Mouse (Mus musculus) MEL-GATA-1-ER (cell line): ENCODE results near the gene Phyhd1.

Source experiments
- DNase-seq: peaks from one replicate; pipeline ENCODE4 v3.0.0-alpha.2; 2012; ENCODE audit warnings: low read depth; ENCODE audit errors: extremely low read depth

Phyhd1 gene

DNA sequence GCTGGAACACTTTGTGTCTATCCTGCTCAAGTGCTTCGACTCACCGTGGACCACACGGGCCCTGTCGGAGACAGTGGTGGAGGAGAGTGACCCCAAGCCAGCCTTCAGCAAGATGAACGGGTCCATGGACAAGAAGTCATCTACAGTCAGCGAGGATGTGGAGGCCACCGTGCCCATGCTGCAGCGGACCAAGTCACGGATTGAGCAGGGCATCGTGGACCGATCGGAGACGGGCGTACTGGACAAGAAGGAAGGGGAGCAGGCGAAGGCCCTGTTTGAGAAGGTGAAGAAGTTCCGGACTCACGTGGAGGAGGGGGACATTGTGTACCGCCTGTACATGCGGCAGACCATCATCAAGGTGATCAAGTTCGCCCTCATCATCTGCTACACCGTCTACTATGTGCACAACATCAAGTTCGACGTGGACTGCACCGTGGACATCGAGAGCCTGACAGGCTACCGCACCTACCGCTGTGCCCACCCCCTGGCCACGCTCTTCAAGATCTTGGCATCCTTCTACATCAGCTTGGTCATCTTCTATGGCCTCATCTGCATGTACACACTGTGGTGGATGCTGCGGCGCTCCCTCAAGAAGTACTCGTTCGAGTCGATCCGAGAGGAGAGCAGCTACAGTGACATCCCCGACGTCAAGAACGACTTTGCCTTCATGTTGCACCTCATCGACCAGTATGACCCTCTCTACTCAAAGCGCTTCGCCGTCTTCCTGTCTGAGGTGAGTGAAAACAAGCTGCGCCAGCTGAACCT lies 10.2 kb upstream of the Phyhd1 start:
- DNase-seq, result no peak

DNA sequence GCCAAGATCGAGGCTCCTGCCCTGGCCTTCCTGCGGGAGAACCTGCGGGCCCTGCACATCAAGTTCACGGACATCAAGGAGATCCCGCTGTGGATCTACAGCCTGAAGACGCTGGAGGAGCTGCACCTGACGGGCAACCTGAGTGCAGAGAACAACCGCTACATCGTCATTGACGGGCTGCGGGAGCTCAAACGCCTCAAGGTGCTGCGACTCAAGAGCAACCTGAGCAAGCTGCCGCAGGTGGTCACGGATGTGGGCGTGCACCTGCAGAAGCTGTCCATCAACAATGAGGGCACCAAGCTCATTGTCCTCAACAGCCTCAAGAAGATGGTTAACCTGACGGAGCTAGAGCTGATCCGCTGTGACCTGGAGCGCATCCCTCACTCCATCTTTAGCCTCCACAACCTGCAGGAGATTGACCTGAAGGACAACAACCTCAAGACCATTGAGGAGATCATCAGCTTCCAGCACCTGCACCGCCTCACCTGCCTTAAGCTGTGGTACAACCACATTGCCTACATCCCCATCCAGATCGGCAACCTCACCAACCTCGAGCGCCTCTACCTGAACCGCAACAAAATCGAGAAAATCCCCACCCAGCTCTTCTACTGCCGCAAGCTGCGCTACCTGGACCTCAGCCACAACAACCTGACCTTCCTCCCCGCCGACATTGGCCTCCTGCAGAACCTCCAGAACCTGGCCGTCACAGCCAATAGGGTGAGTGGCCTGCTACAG lies 9.2 kb upstream of the Phyhd1 start:
- DNase-seq, result no peak

DNA sequence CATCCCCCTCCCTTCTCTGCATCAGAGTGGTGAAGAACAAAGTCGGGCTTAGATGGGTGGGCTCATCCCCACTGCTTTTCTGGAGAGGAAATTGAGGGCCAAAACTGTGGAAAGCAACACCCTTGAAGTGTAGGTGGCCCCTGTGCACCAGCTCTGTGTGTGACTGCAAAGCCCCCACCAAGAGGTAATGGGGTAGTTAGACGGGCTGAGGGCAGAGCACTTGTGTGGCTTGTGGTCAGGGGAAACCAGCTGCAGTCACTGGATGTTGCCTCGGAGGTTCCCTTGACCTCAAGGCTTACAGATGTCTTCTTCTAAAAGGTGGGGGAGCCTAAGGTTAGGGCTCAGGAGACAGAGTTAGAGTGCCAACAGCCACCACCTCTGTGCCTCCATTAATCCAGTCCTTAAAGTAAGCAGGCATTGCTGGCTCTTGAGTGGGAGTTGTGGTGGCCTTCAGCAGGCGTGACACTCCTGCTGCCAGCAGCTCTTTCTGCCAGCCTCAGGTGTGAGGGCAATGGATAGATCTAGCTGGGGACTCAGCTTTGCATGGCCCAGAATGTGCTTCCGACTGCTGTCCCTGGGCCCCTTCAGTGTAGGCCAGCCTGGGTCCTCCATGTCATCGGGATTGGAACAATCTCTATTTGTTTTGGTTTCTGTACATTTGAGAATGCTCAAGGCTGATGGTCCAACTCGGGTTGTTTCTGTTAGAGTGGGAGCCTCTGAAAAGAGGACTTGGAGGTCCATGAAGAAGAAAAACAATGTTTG lies 8.1 kb upstream of the Phyhd1 start:
- no peak for DNase-seq

DNA sequence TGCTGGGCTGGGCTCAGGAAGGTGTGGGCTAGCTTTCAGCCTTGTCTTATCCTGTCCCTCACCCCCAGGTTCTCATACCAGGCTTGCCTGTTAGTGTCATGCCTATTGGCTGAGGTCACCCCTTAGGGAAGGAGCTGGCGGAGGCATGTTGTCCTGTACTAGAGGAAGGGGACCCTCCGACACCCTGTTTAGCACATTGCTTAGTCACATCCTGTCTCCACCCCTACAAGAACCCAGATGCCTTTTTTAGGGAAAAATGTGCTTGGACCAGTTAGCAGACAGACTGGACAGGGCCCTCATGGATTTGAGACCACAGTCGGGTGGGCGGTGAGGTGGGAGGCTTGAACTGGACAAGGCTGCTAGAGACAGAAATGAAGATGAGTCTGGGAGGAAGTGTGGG lies 7.4 kb upstream of the Phyhd1 start:
- no peak for DNase-seq

DNA sequence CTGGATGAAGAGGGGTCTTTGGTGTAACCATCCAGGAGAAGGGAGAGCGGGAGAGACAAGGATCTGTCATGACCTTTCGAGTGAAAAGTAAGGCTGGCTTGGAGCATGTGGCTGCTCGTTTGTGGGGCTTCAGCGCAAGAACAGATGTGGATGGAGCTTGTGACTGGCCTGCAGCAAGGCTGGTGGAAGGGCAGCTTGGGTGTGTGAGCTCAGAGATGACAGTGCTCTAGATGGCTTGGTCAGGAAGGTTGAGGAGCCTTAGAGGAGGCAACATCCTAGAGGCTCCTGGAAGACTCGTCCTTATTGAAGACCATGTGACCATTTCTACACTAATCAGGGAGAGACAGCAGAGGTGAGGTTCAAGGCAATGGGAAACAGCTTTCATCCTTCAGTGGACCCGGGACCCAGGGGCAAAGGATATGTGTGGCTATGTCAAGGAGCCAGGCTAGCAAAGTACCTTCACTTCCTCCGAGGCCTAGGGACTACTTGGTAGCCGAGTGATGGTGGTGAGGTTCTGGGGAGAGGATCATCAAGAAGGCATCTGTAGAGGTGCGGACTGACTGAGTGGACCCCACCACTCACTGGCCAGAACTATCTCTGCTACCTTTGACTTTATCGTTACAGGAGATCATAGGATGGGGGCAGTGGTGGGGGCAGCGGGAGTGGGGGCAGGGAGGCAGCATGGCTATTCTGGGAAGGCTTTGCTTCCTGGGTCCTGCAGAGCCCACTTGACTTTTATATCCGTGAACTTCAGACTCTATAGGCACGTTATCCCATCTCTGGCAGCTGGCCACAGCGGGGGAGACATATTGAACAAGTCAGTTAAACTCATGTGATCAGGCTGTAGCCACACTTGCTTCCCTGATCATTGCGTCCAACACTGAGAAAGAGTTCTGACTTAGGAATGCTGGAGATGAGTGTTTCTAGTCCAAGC lies 6.6 kb upstream of the Phyhd1 start:
- no peak for DNase-seq

DNA sequence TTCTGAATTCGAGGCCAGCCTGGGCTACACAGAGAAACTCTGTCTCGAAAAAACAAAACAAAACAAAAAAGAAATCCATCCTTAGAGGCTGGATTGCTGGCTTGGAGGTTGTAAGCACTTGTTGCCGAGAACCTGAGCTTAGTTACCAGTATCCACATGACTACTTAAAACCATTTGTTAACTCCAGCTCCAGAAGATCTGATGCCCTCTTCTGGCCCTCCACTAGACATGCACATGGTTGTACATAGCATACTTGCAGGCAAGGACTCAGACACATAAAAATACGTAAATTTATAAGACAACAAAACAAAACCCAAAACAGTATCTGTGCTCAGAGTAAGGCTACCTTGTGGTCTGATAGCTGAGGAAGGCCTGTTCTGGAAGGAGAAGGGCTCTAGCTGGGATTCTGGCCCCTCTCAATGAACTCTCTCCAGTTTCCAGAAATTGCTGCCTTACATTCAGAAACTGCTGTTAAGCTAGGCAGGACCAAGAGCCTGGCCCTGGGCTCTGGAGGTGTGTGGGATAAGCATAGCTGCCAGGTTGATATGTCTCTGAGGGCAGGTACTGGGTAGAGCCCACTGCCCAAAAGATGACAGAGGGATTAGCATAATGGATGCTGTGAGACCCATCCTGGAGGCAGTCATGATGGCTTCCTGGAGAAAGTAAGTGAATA lies 4.8 kb upstream of the Phyhd1 start:
- DNase-seq, result no peak

DNA sequence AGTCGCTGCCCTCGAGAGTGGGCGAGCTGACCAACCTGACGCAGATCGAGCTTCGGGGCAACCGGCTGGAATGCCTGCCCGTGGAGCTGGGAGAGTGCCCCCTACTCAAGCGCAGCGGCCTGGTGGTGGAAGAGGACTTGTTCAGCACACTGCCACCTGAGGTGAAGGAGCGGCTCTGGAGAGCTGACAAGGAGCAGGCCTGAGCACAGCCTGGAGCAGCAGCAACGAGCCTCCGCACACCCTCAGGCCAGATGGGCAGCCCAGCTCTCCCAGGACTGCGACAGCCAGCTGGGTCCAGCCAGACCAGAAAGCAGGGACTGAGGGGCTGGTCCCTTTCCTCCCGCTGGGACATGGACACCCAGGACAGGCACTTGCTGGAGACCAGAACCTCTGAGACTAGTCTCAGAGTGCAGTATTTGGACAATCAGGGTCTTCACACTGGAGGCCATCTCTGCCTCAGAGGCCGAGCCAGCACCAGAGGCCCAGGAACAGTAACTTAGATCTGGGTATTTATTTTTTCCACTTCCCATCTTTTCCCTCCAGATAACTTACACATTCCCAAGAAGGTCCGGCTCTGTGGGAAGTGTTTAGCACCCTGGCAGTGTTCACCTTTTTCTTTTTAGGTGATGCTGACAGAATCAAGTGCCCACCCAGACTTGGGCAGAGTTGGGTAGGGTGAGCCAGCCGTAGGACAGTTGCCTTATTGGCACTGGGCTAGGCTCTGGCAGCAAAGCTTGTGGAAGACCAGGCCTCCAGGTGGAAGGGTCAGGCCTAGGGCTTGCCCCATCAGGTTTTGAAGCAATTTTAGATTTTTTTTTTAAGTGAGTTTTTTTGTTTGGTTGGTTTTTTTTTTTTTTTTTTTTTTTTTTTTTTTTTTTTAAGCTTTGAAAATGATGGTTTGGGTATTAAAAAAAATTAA lies 3.8 kb upstream of the Phyhd1 start:
- no peak for DNase-seq

DNA sequence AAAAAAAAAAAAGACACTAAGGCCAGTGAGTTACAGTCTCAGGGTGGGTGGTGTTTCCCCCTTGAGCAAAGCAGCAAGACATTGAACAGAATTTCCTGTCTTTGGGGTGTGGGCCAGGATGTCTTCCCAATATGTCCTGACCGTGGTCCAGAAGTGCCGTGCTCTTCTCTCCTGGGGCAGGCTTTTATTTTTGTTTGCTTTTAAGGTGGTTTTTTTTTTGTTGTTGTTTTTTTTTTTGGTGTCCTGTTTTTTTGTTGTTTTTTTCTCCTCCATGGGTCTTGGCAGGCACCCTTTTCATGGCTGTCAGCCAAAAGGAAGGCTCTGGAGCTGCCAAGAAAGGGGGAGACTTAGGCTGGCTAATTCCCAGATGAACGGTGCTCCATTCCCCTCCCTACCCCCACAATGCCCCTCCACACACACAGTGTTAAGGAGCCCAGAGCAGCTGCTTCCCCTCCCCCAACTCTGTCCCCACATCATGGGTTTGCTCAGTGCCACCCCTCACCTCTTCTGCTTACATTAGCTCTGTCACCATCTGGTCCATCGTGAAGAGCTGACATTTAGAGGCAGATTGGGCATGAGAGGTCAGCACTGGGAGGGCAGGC lies 3.1 kb upstream of the Phyhd1 start:
- DNase-seq, result no peak

- no peak for DNase-seq
Observed at GRCm38 (mm10) chr2:30263811-30264210, 2.2 kb upstream of the Phyhd1 start.

GRCm38 (mm10) chr2:30264671-30265519 lies 1.1 kb upstream of the Phyhd1 start:
- DNase-seq, result no peak

GRCm38 (mm10) chr2:30266392-30266941 lies 464 bp downstream of the Phyhd1 start:
- DNase-seq, result no peak

DNA sequence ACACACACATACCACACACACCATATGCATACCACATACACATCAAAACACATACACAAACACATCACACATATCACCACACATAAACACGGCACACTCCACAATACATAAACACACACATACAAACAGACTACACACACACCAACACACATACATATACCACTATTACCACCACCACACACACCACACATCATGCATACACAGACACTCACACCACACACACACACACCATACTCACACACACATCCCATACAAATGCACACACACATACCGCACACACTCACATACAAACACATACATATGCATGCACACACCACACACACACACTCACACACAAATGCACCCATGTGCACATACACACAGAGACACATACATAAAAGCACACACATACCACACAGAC lies 1.5 kb downstream of the Phyhd1 start:
- no peak for DNase-seq

DNA sequence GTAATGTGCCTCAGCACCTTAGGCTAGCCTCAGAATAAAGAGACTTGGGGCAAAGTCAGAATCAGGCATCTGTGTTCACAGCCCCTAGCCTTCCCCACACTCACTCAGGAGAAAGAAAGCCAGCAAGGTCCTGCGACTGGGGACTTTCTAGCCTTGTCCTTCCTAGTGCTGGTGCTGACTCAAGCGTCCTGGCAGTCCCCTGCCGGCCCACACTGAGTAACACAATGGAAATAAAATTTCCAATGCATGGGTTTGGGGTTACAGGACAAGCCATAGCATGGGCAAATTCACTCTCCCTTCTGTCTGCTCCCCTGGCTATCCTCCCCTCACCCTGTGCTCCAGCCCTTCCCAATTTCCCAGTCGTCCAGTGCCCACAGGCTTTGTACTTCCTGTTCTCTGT lies 2.4 kb downstream of the Phyhd1 start:
- no peak for DNase-seq

GRCm38 (mm10) chr2:30269241-30269990 lies 3.4 kb downstream of the Phyhd1 start:
- no peak for DNase-seq

GRCm38 (mm10) chr2:30270134-30270533 lies 4.1 kb downstream of the Phyhd1 start:
- peak; percentile 73 for DNase-seq

DNA sequence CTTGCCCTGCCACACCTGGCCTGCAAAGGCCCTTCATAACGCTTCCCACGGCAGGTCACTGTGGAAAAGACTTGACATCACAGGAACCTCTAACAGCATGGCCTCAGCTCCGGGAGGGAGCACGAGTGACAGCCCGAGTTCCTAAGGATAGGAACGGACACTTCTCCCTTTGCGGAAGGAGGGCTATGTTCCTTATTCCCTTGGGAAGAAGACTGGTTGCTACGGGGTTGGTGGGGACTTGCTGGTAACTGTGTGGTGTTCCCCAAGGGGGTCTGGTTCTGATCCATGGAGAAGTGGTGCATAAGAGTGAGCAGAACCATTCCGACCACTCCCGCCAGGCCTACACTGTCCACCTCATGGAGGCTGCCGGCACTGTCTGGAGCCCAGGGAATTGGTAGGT lies 14.7 kb downstream of the Phyhd1 start, which contains the start of gene Gm28038:
Gm28038 (plus strand) TSS at position 301 of the 400 bp plus-strand sequence.
- no peak for DNase-seq

DNA sequence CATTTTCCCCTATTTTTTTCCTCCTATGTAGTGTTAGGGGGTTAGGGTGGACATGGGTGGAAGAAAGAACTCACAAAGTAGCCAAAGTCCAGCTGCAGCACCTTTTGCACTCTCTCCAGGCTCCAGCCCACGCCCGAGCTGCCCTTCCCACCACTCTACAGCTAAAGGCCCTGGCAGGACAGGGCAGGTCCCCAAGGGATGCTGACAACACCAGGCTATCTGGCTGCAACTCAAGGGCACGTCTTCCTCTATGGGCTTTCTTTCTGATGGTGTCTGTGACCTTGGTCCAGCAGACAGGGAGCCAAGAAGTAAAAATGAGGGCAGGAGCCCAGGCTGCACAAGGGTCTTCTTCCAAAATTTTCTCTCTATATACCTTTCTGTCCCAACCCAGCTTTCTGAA lies 15.6 kb downstream of the Phyhd1 start:
- no peak for DNase-seq
